Mouse (Mus musculus) MEL (cell line): ENCODE results near the gene Urah. TPM values are rescaled to one million over a fixed set of nuclear protein-coding genes. Genes with fewer than 3 reads are reported as not detected.

Experiments
- DNase-seq: peaks from one replicate; pipeline ENCODE4 v3.0.0; 2011; ENCODE audit warnings: low read depth, low spot score
- H3K27ac ChIP-seq: 2 replicates; pipeline ENCODE4 v1.5.1; 2012; ENCODE audit warnings: low read depth, mild to moderate bottlenecking, control low read depth, low read length, moderate library complexity; ENCODE audit not compliant: control insufficient read depth
- H3K27me3 ChIP-seq, 2 experiments: fragments of 150-350 bp in 1 of 2; sonication (generic) in 1 of 2; 2 replicates each; pipeline ENCODE4 v1.6.1; 2012; ENCODE audit warnings: low read length in 2 of 2, mild to moderate bottlenecking in 2 of 2, improper control_type of control experiment in 1 of 2, moderate library complexity in 1 of 2; ENCODE audit not compliant: insufficient read depth in 2 of 2, control insufficient read depth in 1 of 2
- H3K36me3 ChIP-seq, 2 experiments: 2 replicates each; pipeline ENCODE4 v1.6.1; 2012 to 2014; ENCODE audit warnings: low read length in 2 of 2, improper control_type of control experiment in 1 of 2, inconsistent platforms in 1 of 2, mild to moderate bottlenecking in 1 of 2; ENCODE audit not compliant: insufficient read depth in 2 of 2, control insufficient read depth in 1 of 2
- H3K4me1 ChIP-seq, 2 experiments: fragments of 150-350 bp in 1 of 2; sonication (generic) in 1 of 2; 2 replicates each; pipeline ENCODE4 v1.6.1; 2012; ENCODE audit warnings: low read length in 2 of 2, improper control_type of control experiment in 1 of 2, mild to moderate bottlenecking in 1 of 2; ENCODE audit not compliant: insufficient read depth in 2 of 2, control insufficient read depth in 1 of 2
- H3K4me3 ChIP-seq, 2 experiments: fragments of 150-350 bp in 1 of 2; sonication (generic) in 1 of 2; 2 replicates each; pipeline ENCODE4 v1.5.1; 2012; ENCODE audit warnings: low read depth in 2 of 2, low read length in 2 of 2, mild to moderate bottlenecking in 2 of 2, moderate library complexity in 2 of 2, control low read depth in 1 of 2, improper control_type of control experiment in 1 of 2; ENCODE audit not compliant: control insufficient read depth in 1 of 2, insufficient read depth in 1 of 2
- H3K79me2 ChIP-seq: 2 replicates; pipeline ENCODE4 v1.6.1; 2012; ENCODE audit warnings: mild to moderate bottlenecking, low read length, moderate library complexity; ENCODE audit not compliant: control insufficient read depth, poor library complexity, insufficient read depth
- H3K9ac ChIP-seq: 2 replicates; pipeline ENCODE4 v1.6.1; 2012; ENCODE audit warnings: low read depth, mild to moderate bottlenecking, control low read depth, low read length, moderate library complexity; ENCODE audit not compliant: control insufficient read depth, poor library complexity, severe bottlenecking
- H3K9me3 ChIP-seq: fragments of 150-350 bp; sonication (generic); replicated peaks from 2 replicates; pipeline ENCODE4 v1.6.1; 2012; ENCODE audit warnings: mild to moderate bottlenecking, low read length, improper control_type of control experiment, moderate library complexity; ENCODE audit not compliant: insufficient read depth
- CHD2 ChIP-seq: IDR thresholded peaks from 2 replicates; pipeline ENCODE4 v1.6.1; 2011; ENCODE audit warnings: low read length, improper control_type of control experiment
- CTCF ChIP-seq, 3 experiments: IDR thresholded peaks in 2 of 3; conservative IDR thresholded peaks in 1 of 3; 2 replicates each; pipeline ENCODE4 v1.5.1; 2011 to 2012; ENCODE audit warnings: low read length in 3 of 3, low read depth in 2 of 3, mild to moderate bottlenecking in 2 of 3, improper control_type of control experiment in 1 of 3, inconsistent platforms in 1 of 3, mixed read lengths in 1 of 3, moderate library complexity in 1 of 3; ENCODE audit not compliant: control insufficient read depth in 1 of 3, insufficient read depth in 1 of 3, poor library complexity in 1 of 3, severe bottlenecking in 1 of 3
- E2F4 ChIP-seq: IDR thresholded peaks from 2 replicates; pipeline ENCODE4 v1.6.1; 2011; ENCODE audit warnings: low read depth, low read length, improper control_type of control experiment, borderline replicate concordance
- EP300 ChIP-seq, 2 experiments: IDR thresholded peaks; 2 replicates each; pipeline ENCODE4 v1.6.1; 2011; ENCODE audit warnings: improper control_type of control experiment in 2 of 2, low read length in 2 of 2, low read depth in 1 of 2, mild to moderate bottlenecking in 1 of 2
- ETS1 ChIP-seq: IDR thresholded peaks from 2 replicates; pipeline ENCODE4 v1.6.1; 2012; ENCODE audit warnings: low read depth, mild to moderate bottlenecking, inconsistent platforms, low read length, improper control_type of control experiment, moderate library complexity
- HCFC1 ChIP-seq: IDR thresholded peaks from 2 replicates; pipeline ENCODE4 v1.6.1; 2012; ENCODE audit warnings: low read depth, mild to moderate bottlenecking, inconsistent platforms, low read length, improper control_type of control experiment, moderate library complexity
- KAT2A ChIP-seq: conservative IDR thresholded peaks from 2 replicates; pipeline ENCODE4 v1.6.1; 2012; ENCODE audit warnings: low read depth, low read length, improper control_type of control experiment, inconsistent platforms
- MAX ChIP-seq: IDR thresholded peaks from 2 replicates; pipeline ENCODE4 v1.6.1; 2011; ENCODE audit warnings: low read length, improper control_type of control experiment
- MAZ ChIP-seq: IDR thresholded peaks from 2 replicates; pipeline ENCODE4 v1.6.1; 2012; ENCODE audit warnings: low read depth, mild to moderate bottlenecking, inconsistent platforms, low read length, improper control_type of control experiment
- MEF2A ChIP-seq: IDR thresholded peaks from 2 replicates; pipeline ENCODE4 v1.6.1; 2014; ENCODE audit warnings: low read depth, mild to moderate bottlenecking, inconsistent platforms, low read length, improper control_type of control experiment; ENCODE audit not compliant: poor library complexity, insufficient replicate concordance, severe bottlenecking; ENCODE audit errors: extremely low read depth
- MXI1 ChIP-seq: IDR thresholded peaks from 2 replicates; pipeline ENCODE4 v1.6.1; 2011; ENCODE audit warnings: mild to moderate bottlenecking, low read depth, low read length, improper control_type of control experiment
- MYB ChIP-seq: IDR thresholded peaks from 2 replicates; pipeline ENCODE4 v1.6.1; 2011; ENCODE audit warnings: mild to moderate bottlenecking, low read depth, low read length, improper control_type of control experiment
- NELFE ChIP-seq: IDR thresholded peaks from 2 replicates; pipeline ENCODE4 v1.6.1; 2011; ENCODE audit warnings: low read depth, low read length, improper control_type of control experiment
- NRF1 ChIP-seq: IDR thresholded peaks from 2 replicates; pipeline ENCODE4 v1.6.1; 2014; ENCODE audit warnings: low read depth, mild to moderate bottlenecking, inconsistent platforms, low read length, improper control_type of control experiment, moderate library complexity; ENCODE audit not compliant: poor library complexity, insufficient read depth, severe bottlenecking
- POLR2A ChIP-seq, 2 experiments: IDR thresholded peaks; 2 replicates each; pipeline ENCODE4 v1.6.1; 2011 to 2012; ENCODE audit warnings: low read length in 2 of 2, mild to moderate bottlenecking in 2 of 2, control low read depth in 1 of 2, improper control_type of control experiment in 1 of 2, low read depth in 1 of 2, moderate library complexity in 1 of 2; ENCODE audit not compliant: control insufficient read depth in 1 of 2, insufficient read depth in 1 of 2, poor library complexity in 1 of 2
- POLR2AphosphoS2 ChIP-seq: IDR thresholded peaks from 2 replicates; pipeline ENCODE4 v1.6.1; 2011; ENCODE audit warnings: low read length, improper control_type of control experiment
- RCOR1 ChIP-seq: IDR thresholded peaks from 2 replicates; pipeline ENCODE4 v1.6.1; 2012; ENCODE audit warnings: low read depth, mild to moderate bottlenecking, inconsistent platforms, low read length, improper control_type of control experiment
- SMC3 ChIP-seq: IDR thresholded peaks from 2 replicates; pipeline ENCODE4 v1.6.1; 2011; ENCODE audit warnings: low read depth, low read length, improper control_type of control experiment
- TAL1 ChIP-seq: IDR thresholded peaks from 2 replicates; pipeline ENCODE4 v1.6.1; 2012; ENCODE audit warnings: mild to moderate bottlenecking, inconsistent platforms, low read length, moderate library complexity, mixed read lengths
- TCF12 ChIP-seq: IDR thresholded peaks from 2 replicates; pipeline ENCODE4 v1.6.1; 2014; ENCODE audit warnings: low read depth, mild to moderate bottlenecking, inconsistent platforms, low read length, improper control_type of control experiment, moderate library complexity
- USF1 ChIP-seq: IDR thresholded peaks from 2 replicates; pipeline ENCODE4 v1.6.1; 2014; ENCODE audit warnings: low read depth, mild to moderate bottlenecking, inconsistent platforms, low read length, improper control_type of control experiment, moderate library complexity
- ZC3H11A ChIP-seq: IDR thresholded peaks from 2 replicates; pipeline ENCODE4 v1.6.1; 2012; ENCODE audit warnings: low read depth, mild to moderate bottlenecking, inconsistent platforms, low read length, improper control_type of control experiment
- ZMIZ1 ChIP-seq: IDR thresholded peaks from 2 replicates; pipeline ENCODE4 v1.6.1; 2012; ENCODE audit warnings: low read depth, mild to moderate bottlenecking, inconsistent platforms, low read length, improper control_type of control experiment, moderate library complexity
- ZNF384 ChIP-seq: IDR thresholded peaks from 2 replicates; pipeline ENCODE4 v1.6.1; 2012; ENCODE audit warnings: low read depth, mild to moderate bottlenecking, inconsistent platforms, low read length, improper control_type of control experiment
- polyA plus RNA-seq, 2 experiments: library from polyadenylated mRNA; stranded (reverse) in 1 of 2; unstranded in 1 of 2; fragments of >175 nt in 1 of 2; fragments of >200 nt in 1 of 2; gene quantifications; 2 replicates each; pipeline versions ENCODE4 v1.2.1 to v1.2.4; 2012; ENCODE audit warnings: low replicate concordance in 2 of 2, low read depth in 1 of 2; ENCODE audit not compliant: insufficient read length in 2 of 2, insufficient read depth in 1 of 2, missing spikeins in 1 of 2
- total RNA-seq: library from RNA; depleted of rRNA; stranded (reverse); fragments of 300-350 nt; gene quantifications from 2 replicates; pipeline ENCODE4 v1.2.3, GENCODE M21; 2012

Gene Urah
- total and polyA plus RNA-seq, 3 experiments = not detected

DNA sequence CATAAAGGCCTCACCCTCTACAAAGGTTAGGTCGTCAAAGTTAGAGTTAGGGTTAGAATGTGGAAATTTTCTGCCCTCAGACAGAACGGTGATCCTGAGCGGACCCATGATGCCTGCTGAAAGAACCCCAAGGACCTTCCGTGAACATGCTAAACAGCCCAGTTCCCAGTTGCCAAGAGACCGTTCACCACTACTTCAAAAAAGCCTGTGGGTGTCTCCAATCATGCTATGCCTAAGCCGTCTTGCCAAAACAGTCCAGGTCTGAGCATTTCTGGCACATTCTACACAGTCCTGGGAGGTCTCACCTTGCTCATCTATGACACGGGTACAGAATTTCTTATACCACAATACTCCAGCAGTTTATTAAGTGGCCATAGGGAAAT is 46.8 kb upstream of the Urah start:
- Histone ChIP-seq H3K79me2 (no peaks in the 10 kb centered on the region), H3K4me1 (no peaks in the 10 kb centered on the region), H3K36me3 (no peaks in the 10 kb centered on the region), H3K27me3 (peaks cover 0 to 2% of the 10 kb centered on the region in 2 experiments; a peak in 1 of 4 replicates), H3K27ac (no peak overlapping the region), H3K9ac (no peak overlapping the region)
- DNase-seq = no peak
- TF ChIP-seq KAT2A = no peak
- TF ChIP-seq E2F4 = no peak
- TF ChIP-seq EP300 (IDR thresholded peaks at IDR 0.05; ENCODE audit: low read depth in 1 of 2, low read length in 2 of 2) = no peak
- TF ChIP-seq ETS1 = no peak
- no peak for TF ChIP-seq MEF2A
- TF ChIP-seq TAL1 = no peak
- no peak for TF ChIP-seq NRF1
- TF ChIP-seq MAZ = no peak
- no peak for TF ChIP-seq POLR2A (IDR thresholded peaks at IDR 0.05; ENCODE audit: control insufficient read depth in 1 of 2, insufficient read depth in 1 of 2, low read depth in 1 of 2, low read length in 2 of 2, poor library complexity in 1 of 2)
- no peak for TF ChIP-seq MYB
- no peak for TF ChIP-seq SMC3
- TF ChIP-seq NELFE = no peak
- no peak for TF ChIP-seq MXI1
- TF ChIP-seq RCOR1 = no peak
- no peak for TF ChIP-seq POLR2AphosphoS2
- TF ChIP-seq, all 39 proteins: peak for 0
- H3K4me3 ChIP-seq = no peak overlapping the region
- no peaks in the 10 kb centered on the region for H3K9me3 ChIP-seq

DNA sequence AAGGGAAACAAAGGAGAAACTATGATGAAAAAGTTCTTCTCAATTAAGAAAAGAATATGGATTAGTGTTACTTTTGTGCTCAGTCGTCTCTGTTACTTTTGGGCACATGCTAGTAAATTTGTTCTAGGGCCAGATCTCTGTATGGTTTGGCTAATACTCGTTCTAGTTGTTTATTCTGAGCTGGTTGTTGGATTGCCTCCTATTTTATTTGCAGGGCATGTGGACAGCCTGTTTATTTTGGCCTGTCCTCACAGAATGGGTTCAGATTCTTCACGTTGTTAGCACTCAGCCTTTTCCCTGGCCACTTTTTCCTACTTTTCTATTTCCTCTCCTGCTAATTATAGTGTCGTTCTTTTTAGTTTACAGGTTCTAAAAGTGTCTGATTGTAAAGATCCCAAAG is 41.3 kb upstream of the Urah start:
- Histone ChIP-seq H3K9me3 (no peaks in the 10 kb centered on the region), H3K27me3 (peaks cover 3 to 8% of the 10 kb centered on the region in 2 experiments), H3K36me3 (no peaks in the 10 kb centered on the region), H3K4me1 (no peaks in the 10 kb centered on the region), H3K4me3 (no peak overlapping the region), H3K27ac (no peak overlapping the region), H3K79me2 (no peaks in the 10 kb centered on the region), H3K9ac (no peak overlapping the region)
- DNase-seq = no peak
- no peak for TF ChIP-seq TCF12
- TF ChIP-seq MAZ = no peak
- TF ChIP-seq ZMIZ1 = no peak
- no peak for TF ChIP-seq CHD2
- TF ChIP-seq USF1 = no peak
- no peak for TF ChIP-seq CTCF (IDR thresholded peaks at IDR 0.05 in 2 of 3, conservative IDR thresholded peaks at IDR 0.05 in 1 of 3; ENCODE audit: control insufficient read depth in 1 of 3, insufficient read depth in 1 of 3, low read depth in 2 of 3, low read length in 3 of 3, poor library complexity in 1 of 3, severe bottlenecking in 1 of 3)
- TF ChIP-seq ZNF384 = no peak
- no peak for TF ChIP-seq TAL1
- no peak for TF ChIP-seq HCFC1
- no peak for TF ChIP-seq MAX
- no peak for TF ChIP-seq ZC3H11A
